Mouse (Mus musculus) embryo, embryonic 9.5 days (tissue): ENCODE data around the gene Wdr54.

Source experiments
- DNase-seq: peaks from one replicate; pipeline ENCODE4 v3.0.0-alpha.2; 2017; ENCODE audit errors: extremely low spot score

The Wdr54 gene

DNA sequence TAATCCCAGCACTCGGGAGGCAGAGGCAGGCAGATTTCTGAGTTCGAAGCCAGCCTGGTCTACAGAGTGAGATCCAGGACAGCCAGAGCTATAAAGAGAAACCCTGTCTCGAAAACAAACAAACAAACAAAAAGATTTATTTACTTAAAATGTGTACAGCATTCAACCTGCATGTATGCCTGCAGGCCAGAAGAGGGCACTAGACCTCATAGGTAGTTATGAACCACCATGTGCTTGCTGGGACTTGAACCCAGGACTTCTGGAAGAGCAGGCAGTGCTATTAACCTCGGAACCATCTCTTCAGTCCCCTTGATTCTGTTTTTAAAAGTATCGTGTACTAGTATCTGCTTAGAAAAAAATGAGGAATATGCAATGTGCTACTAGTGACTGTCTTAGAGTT, 28.8 kb downstream of the Wdr54 start:
- no peak for DNase-seq

DNA sequence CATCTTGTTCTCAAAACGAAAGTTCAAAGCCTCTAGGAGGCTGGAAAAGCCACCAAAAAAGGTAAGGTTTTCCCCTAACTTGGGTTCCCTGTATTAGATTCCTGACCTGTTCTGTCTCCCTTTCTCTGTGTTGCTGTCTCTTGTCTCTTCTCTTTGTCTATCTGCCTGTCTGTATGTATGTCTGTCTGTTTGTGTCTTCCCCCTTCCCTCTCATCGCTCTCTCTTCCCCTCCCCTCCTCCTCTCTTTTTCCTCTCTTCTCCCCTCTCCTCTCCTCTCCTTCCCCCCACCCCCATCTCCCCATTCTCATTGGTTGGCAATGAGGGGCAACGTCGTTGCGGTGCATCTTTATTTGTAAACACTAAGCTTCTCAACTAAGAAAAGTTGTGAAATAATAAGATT, 30.9 kb downstream of the Wdr54 start, which contains the start of gene Ino80b:
Gene Ino80b, minus strand, starts transcription at position 101 of the 400 bp plus-strand sequence.
- no peak for DNase-seq

DNA sequence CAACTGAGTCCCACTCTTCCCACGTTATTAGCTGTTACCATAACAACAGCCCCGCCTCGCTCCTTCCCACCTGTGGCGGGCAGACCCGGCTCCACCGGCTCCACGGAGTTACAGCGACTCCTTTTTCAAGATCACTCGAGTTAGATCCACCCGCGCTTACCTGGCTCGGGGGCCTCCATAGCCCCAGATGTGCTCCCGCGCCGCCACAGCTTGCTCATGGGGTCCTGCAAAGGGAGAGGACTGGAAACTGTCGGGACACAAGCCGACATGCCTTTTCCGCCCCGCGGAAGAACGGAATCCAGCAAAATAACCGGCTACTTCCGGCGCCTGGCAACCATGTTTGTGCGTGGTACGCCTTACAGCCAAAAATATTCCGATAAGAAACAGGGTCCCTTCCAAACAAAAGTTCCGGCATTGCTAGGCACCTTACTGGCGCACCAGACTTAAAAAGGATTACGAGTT, 31.3 kb downstream of the Wdr54 start:
- peak; percentile 95 for DNase-seq

DNA sequence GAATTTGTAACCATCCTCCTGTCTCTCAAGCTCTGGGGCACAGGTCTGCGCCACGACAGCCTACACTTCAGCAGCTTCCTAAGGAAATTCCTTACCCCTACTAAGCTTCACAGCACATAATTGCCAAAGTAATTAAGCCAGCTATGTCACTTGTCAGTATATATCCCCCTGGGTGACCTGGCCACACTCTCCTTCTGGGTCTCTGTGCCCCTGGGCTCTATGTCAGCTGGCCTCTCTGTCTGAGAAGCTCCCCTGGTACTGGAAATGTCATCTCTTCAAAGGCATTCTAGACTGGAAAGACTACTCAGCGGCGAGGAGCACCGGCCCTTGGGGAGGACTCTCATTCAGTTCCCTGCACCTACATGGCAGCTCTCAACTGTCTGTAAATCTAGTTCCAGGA, 33.2 kb downstream of the Wdr54 start:
- DNase-seq = no peak

DNA sequence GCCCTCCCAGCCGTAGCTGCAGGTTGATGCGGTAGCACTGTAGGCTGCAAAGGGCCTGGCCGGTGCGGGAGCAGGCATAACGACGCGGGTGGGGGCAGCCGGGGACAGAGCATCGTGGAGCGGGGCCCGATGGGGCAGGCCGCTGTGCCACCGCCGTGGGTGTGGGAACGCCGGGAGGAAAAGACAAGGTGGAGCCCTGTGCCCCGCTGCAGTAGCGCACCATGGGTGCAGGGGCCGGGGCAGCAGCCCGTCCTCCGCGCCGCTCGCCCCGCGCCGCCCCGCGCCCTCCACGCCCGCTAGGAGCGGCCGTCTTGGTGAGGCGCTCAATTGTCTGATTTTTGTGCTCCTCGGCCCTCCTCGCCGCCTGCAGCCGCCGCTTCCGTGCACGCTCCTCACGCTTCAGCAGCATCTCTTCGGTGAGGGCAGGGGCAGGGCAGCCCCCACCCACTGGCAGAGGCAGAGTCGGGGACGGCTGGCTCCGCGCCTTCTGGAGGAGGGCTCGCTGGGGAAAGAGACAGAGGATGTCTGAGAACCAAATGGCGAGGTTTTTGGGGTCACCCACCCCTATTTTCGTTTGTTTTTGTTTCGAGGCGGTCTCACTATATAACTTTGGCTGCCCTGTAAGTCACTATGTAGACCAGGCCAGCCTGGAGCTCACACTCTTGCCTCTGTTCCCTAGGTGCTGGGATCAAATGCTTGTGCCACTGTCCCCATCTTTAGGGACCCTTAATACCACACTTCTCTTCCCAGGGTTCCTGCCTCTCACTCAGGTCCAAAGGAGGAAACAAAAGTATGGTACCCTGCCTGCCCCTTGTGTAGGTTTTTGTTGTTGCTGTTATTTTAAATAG, 34.1 kb downstream of the Wdr54 start:
- no peak for DNase-seq

DNA sequence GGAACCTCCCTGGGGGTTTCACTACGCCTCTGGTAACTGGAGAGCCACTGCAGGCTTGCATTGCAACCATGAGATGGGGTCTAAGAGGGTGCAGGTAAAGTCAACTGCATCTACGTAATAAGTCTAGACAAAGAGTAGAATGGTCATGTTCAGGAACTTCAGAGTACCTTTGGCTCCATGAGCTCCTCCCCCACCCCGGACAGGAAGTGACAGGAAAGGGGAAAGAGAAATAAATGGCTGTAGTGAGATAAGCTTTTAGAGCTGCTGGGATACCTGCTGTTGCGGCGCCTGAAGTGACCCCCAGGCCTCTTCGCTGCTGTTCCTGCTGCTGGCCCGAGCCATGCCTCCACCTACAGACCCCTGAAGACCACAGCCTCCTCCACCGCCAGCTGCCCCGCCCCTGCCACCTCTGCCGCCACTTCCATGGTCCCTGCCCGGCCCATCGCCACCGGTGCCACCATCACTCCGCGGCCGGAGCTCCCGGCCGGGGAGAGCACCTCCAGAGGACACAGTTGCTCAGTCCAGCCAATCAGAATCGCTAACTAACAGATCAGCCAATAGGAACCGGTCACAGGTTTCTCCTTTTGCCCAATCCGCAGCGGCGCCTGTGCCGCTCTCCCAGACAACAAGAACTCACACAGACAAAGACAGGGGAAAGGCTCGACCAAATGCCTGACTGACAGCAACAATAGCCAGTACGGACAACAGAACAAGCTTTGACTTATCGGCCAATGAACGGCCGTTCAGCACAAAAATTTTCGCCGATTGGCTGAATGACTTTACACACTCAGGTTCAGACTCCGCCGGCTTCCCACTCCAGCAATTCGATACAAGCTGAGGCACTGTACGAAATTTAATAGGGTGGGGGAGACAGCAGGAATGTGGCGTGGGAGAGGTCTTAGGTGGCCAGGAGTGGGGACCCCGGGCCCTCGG, 35.0 kb downstream of the Wdr54 start, which contains the start of gene Wbp1:
Gene Wbp1, minus strand, starts transcription at position 630 of the 933 bp plus-strand sequence.
- peak; percentile 96 for DNase-seq

DNA sequence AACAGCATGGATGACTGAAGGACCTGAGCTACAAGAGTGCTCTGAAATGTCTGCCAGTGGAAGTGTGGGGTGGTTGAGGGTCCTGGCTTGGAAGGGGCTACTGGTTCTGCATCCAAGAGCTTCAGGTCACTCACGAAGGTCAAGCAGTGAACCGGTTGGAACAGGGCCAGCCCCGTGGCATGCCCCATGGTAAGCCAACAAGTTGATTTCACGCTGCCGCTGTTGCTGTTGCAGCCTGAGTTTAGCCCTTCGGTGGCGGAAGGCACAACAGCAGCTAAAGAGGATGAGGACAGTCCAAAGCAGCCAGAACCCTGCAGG, 36.5 kb downstream of the Wdr54 start:
- DNase-seq = no peak

DNA sequence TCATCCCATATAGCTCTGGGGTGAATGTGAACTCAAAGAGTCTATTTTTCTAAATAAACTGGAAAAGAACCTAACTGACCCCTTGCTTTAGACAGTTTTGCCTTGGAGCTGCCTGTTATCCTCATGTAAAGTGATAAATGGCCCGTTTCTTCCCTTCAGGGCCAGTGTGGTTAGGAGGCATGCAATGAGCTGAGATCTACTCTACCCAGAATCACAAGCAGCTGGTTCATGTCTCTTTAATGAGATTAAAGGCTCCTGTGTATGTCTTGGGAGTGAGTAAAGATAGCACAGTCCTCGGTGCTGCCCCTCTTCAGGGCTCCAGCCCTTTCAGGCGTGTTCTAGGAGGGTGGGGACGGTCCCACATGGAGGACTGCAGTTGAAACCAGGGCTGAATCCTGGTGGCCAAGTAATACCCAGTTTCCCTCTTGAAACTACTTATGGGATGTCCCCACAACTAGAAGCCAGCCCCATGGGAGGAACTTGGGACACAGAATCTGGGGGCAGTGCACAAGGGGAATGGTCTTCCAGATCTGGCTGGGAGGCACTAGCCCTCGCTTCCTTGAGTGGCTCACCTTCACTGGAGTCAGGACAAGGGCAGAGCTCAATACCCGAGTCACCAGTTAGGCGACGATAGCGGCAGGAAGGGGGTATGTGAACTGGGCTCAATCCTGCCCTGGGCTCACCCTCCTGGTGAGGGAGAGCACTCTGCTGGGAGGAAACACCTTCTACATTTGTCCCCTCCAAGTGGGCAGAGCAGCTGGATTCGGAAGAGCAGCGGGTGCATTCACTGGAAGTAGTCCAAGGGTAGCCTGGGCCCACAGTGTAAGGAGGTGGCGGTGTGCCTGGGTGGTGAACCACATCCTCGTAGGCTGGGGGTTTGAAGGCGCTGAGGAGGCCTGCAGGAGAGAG, 37.1 kb downstream of the Wdr54 start:
- DNase-seq = no peak

DNA sequence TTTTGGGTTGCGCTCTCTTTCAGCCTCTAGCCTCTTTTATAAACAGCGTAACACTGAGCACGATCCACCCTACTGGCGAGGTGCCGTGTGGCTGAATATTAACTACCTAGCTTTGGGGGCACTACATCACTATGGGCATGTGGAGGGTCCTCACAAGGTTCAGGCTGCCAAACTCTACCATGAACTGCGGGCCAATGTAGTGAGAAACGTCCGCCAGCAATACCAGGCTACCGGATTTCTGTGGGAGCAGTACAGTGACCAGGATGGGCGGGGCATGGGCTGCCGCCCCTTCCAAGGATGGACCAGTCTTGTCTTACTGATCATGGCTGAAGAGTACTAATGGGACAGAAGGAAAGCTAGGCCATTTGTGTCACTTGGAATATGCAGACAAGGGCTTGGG, 37.8 kb downstream of the Wdr54 start:
- no peak for DNase-seq

DNA sequence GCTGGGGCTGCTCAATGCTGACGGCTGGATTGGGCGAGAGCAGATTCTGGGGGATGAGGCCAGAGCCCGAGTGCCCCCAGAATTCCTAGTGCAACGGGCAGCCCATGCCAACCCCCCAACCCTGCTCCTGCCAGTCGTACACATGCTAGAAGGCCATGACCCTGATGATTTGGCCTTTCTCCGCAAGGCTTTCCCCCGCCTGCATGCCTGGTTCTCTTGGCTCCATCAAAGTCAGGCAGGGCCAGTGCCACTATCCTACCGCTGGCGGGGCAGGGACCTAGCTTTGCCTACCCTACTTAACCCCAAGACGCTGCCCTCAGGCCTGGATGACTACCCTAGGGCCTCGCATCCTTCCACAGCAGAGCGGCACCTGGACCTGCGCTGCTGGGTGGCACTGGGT, 38.6 kb downstream of the Wdr54 start:
- no peak for DNase-seq

DNA sequence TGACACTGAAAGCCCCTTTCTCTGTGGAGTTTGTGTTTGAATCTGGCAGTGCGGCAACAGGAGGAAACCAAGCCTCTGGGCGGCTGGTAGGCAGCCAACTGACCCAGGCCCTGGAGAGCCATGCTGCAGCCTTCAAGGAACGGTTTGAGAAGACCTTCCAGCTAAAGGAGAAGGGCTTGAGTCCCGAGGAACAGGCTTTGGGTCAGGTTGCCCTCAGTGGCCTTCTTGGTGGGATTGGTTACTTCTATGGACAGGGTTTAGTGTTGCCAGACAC, 39.1 kb downstream of the Wdr54 start:
- no peak for DNase-seq

DNA sequence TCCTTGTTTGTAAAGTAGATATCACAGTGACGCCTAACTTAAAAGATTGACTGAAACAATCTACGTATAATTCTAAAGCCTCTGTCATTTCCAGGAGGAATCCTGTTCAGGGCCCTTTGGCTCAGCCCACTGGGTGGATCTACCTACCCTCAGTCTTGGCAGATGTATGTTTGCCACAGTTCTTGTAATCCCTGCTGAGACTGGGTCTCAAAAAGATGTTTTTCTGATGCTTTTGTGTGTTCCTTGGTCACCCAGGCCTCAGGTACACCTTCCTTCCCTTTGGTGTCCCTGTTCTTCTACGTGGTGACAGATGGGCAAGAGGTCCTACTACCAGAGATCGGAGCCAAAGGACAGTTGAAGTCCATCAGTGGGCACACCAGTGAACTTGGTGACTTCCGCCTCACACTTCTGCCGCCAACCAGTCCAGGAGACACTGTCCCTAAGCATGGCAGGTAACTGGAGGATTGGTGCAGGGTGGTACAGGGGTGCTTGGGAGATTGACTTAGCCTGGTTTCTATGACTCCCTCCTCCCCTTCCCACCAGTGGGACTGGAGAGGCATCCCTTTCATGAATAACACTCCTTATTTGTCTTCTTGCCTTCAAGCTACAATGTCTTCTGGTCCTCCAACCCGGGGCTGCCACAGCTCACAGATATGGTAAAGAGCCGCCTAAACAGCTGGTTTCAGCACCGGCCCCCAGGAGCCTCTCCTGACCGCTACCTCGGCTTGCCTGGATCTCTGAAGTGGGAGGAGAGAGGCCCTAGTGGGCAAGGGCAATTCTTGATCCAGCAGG, 39.6 kb downstream of the Wdr54 start:
- DNase-seq = no peak

DNA sequence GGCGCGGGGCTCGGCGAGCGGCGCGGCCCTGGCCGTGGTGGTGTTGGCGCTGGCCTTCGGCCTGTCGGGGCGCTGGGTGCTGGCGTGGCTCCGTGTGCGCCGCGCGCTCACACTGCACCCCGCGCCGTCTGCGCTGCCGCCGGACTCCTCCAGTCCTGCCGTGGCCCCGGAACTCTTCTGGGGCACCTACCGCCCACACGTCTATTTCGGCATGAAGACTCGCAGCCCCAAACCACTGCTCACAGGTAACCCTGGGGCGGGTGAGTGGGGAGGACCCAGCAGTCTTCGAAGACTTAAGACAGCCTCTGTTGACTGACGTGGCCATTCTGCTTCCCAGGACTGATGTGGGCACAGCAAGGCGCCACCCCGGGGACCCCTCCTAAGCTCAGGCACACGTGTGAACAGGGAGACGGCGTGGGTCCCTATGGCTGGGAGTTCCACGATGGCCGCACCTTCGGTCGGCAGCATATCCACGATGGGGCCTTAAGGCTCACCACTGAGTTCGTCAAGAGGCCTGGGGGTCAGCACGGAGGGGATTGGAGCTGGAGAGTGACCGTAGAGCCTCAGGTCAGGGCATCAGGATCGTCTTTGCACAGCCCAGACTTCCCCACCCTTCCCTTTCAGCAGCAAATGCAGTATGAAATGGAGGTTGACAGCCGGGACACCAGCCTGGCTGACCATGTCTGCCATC, 40.4 kb downstream of the Wdr54 start:
- DNase-seq = no peak

DNA sequence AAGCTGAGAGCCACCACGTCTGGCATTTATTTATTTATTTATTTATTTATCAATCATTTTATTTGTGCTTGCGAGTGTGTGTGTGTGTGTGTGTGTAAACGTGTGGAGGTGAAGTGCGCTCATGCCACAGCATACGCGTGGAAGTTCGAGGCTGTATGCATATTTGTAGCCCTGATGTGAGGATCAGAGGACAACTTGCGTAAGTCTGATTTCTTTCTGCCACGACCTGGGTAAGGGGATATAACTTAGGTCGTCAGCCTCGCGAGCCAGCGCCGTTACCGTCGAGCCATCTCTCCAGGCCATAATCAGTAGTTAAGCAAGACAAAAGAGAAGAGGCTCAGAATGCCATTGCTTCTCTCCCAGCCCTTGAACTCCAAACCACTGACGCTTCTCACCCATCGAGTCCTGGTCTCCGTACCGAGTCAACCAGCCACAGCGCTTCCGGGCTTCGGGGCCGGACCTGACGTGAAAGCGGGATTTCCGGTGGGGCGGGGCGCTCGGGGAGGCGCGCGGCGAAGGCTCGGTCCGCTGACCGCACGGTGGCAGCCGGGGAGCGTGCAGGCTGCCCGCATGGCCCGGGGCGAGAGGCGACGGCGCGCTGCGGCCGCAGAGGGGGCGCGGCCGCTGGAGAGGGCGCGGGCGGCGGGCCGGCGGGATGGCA, 41.1 kb downstream of the Wdr54 start, which contains the start of gene Mogs:
Gene Mogs, plus strand, starts transcription at position 486 of the 661 bp plus-strand sequence.
- peak; percentile 93 for DNase-seq

DNA sequence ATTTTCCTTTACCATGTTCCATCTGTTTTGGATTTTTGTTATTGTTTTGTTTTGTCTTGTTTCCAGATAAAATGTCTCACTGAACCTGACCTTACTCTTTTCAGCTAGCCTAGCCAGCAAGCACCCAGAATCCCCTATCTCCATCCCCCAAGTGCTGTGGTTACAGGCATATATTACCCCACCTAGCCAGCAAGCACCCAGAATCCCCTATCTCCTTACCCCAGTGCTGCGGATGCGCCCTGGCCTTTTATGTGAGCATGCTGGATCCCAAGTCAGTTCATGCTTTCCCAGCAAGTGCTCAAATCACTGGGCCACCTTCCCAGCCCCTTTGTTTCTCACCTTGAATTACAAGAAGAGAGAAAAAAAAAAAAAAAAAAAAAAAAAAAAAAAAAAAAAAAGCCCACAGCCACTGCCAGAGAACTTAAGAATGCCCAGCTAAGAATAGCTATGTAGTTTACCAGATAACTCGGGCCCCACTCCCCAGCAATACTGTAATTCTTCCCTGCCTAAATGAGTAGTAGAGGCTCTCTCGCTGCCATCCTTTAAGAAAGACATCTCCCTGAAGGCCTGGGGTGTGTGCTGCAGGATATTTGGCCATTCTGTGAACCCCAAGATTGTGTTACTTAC, 44.6 kb downstream of the Wdr54 start:
- no peak for DNase-seq

DNA sequence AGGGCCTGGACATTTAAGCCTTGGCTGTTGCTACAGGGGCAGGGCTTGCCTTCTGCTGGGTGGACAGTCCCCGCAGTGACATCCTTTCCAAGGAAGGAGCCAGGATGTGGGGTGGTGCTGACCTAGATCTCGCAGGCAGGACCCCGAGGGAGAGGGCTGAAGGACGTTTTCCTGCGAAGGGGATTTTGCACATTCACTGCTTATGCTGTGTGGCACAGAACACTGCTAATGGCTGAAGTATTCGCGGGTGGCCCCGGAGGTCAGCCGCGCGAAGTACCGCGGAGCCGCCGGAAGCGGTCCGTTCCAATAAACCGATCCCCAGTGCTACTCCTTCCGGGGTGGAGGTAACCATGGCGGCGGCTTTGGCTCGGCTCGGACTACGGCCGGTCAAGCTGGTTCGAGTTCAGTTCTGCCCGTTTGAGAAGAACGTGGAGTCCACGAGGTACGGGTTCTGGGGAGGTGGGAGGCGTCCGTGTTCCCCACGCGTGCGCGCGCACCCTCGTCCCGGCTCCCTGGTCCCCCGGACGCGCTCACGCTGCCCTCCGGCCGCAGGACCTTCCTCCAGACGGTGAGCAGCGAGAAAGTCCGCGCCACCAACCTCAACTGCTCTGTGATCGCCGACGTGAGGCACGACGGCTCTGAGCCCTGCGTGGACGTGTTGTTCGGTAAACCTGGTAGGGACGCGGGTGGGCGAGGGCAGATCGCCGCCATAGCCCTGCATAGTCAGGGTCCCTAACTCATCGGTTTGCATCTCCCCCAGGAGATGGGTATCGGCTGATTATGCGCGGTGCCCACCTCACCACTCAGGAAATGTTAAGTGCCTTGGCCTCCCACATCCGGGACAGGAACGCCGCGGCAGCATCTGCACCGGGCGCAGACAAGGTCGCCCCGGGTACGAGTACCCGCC, 47.2 kb downstream of the Wdr54 start, which contains the start of gene Mrpl53:
Gene Mrpl53, plus strand, starts transcription at position 279 of the 907 bp plus-strand sequence.
- DNase-seq = peak; percentile 86

DNA sequence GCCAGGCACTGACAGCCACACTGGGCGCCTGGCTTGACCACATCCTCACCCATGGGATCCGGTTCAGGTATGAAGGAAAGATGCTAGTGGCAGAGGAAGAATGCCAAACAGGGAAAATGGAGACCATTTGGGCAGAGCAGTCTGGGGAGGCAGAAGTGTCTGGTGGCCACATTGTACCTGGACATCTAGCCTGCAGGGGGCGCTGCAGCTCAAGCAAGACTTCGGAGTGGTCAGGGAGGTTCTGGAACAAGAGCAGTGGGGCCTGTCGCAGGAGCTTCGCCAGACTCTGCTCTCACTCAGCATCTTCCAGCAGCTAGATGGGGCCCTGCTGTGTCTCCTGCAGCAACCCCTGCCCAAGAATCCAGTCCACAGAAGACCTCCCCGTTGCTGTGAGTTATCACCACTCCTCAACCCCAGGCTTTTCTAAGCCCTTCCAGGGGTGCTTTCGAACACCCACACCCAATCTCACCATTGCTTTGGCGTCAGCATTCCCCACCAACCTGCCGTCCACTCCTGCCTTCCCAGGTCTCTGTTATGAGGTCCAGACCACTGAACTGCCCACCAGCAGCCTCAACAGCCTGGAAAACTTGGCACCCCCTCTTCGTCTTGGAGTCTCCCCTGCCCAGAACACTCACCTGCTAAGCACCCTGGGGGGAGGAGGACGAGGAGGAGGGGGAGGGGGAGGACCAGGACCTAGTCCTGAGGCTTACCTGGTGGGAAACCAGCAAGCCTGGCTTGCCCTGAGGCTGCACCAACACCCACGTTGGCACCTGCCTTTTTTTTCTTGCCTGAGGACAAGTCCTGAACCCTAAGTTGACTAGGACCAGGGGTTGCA, 48.4 kb downstream of the Wdr54 start:
- DNase-seq = peak; percentile 78
